Mouse (Mus musculus) olfactory bulb, adult 2 months (tissue): ENCODE measurements around the gene Atp13a2.

Source experiments
- CTCF ChIP-seq: fragments of 200-500 bp; IDR thresholded peaks from 2 replicates; pipeline ENCODE4 v1.5.1; 2012; ENCODE audit warnings: low read depth, mild to moderate bottlenecking, low read length, moderate library complexity; ENCODE audit not compliant: insufficient read depth
- POLR2A ChIP-seq: fragments of 200-500 bp; IDR thresholded peaks from 2 replicates; pipeline ENCODE4 v1.6.1; 2012; ENCODE audit warnings: mild to moderate bottlenecking, low read depth, low read length, moderate library complexity; ENCODE audit not compliant: insufficient read depth

DNA sequence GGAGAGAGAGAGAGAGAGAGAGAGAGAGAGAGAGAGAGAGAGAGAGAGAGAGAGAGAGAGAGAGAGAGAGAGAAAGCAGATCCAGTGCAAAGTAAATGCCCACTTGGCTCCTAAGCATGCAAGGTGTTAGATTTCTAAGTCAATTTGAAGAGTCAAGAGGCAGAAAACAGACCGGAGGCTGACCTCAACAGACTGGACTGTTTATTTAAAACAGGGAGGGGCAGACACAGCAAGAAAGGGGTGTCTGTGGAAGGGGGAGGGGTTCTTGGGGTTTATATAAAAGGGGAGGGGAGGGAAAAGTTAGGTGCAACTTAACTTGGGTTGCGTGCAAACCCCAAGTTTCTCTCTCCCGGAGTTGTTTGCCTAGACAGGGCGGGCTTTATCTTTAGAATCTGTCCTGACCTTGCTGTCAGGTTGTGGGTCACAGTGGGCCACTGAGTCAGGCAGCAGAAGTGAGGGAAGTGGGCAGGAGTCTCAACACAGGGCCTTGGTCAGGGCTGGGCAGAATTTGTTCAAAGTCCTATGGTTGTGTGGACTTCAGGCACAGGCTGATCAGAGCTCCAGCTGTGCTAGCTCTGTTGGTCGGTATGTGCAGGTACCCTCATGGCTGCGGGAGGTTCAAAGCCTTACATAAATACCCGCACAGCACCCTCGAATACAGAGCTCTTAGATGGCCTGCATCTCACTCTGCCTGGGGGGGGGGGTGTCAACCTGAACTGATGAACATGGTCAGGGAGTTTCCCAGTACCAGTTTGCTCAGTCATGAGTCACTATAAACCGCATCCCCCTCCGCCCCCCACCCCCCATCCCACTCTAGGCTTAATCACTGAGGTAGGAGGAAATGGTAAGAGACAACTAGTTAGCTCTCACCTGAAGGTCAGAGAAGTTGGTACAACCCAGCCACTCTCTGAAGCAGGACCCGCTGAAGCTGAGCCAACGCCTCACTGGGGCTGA, 38.9 kb upstream of the Atp13a2 start:
- no peak for TF ChIP-seq CTCF
- TF ChIP-seq POLR2A = no peak
